Mouse (Mus musculus): ENCODE results near the gene Zmiz2. TPM values are rescaled to one million over a fixed set of nuclear protein-coding genes. Genes with fewer than 3 reads are reported as not detected.
A peak's percentile ranks its signal among the peaks of the same experiment; 100 is the strongest.
"Not testable (repeated sequence)": the region's sequence is repeated elsewhere in the genome, so short reads cannot be mapped to it uniquely, and the experiment has no call there.

Zmiz2 gene
- polyA plus RNA-seq, 1 experiment from 2014 or later: 22.8 TPM

- H3K4me1 ChIP-seq: peaks cover 12% of the 10 kb centered on the region
- 94% methylated on average over 4 of the region's 4 CpGs for WGBS
- no peak overlapping the region; the same call in 1 of the 2 replicates for H3K4me2 ChIP-seq
- peaks cover 12% of the 10 kb centered on the region for H3K36me3 ChIP-seq (replicated peaks)
- H3K27me3 ChIP-seq: no peaks in the 10 kb centered on the region; the same call in 1 of the 2 replicates
- H3K27ac ChIP-seq: no peak overlapping the region
- H3K9ac ChIP-seq: no peak overlapping the region
- no peak overlapping the region for H3K4me3 ChIP-seq (replicated peaks)
- H3K9me3 ChIP-seq: no peaks in the 10 kb centered on the region
- ATAC-seq (ENCODE audit: low FRiP score): no peak
Measured at GRCm38 (mm10) chr11:6442566-6442965, 53.7 kb downstream of the Zmiz2 start.

DNA sequence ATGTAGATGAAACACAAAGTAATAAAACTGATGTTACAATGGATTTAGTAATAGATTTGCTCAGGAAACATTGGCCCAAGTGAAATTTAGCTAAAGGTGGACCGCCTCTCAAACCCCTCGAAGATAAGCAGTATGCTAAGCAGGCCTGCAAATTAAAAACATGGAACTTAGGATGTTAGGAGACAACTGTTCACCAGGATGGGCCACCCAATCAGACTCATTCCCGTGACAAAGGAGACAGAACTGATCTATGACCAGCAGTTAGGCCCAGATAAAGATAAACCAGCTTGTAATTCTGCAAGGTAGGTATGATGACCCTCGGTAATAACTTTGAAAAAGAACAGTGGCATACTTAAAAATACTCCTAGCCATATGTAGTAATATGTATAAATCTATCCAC, 54.2 kb downstream of the Zmiz2 start:
- WGBS: 66% methylated on average over 4 of the region's 4 CpGs
- no peak for ATAC-seq (ENCODE audit: low FRiP score)
- no peaks in the 10 kb centered on the region; the same call in 1 of the 2 replicates for H3K27me3 ChIP-seq
- H3K4me3 ChIP-seq (replicated peaks): peak overlapping the region; percentile 71
- H3K36me3 ChIP-seq (replicated peaks): peaks cover 7% of the 10 kb centered on the region
- H3K9ac ChIP-seq: peak overlapping the region; percentile 81
- H3K27ac ChIP-seq: no peak overlapping the region
- peak overlapping the region; percentile 58 for H3K4me2 ChIP-seq
- H3K4me1 ChIP-seq: peaks cover 12% of the 10 kb centered on the region
- H3K9me3 ChIP-seq: no peaks in the 10 kb centered on the region

DNA sequence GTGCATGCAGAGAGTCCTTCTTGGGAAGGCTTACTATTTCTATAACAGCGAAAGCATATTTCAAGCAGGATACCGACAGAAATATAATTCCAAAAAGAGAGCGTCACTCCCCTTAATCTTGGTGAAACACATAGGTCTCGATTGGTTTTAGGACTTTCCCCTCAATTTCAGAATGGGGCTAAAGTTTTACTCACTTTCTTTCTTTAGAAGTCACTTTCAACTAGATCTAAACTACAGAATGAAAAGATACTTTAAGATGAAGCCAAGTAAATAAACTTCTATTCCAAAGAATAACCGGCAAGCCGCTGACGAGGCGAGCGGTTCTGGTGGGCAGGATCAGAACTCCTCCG, 54.8 kb downstream of the Zmiz2 start:
- no peaks in the 10 kb centered on the region; the same call in 1 of the 2 replicates for H3K27me3 ChIP-seq
- H3K4me1 ChIP-seq: peaks cover 12% of the 10 kb centered on the region
- peak overlapping the region; percentile 95 for H3K27ac ChIP-seq
- ATAC-seq (ENCODE audit: low FRiP score): no peak
- H3K9me3 ChIP-seq: no peaks in the 10 kb centered on the region
- H3K4me2 ChIP-seq: peak overlapping the region; percentile 58
- peak overlapping the region; percentile 81 for H3K9ac ChIP-seq
- peak overlapping the region; percentile 71 for H3K4me3 ChIP-seq (replicated peaks)
- peaks cover 6% of the 10 kb centered on the region; the same call in 1 of the 2 replicates for H3K36me3 ChIP-seq (replicated peaks)
- WGBS: under 1% methylated on average over 10 of the region's 10 CpGs

GRCm38 (mm10) chr11:6444077-6444853, 55.4 kb downstream of the Zmiz2 start, which contains the start of gene H2afv:
Gene H2afv (minus strand): TSS chr11:6444443.
- peak within 1 kb of the TSS; percentile 81 for H3K9ac ChIP-seq
- H3K4me2 ChIP-seq: peak within 1 kb of the TSS; percentile 58
- H3K27me3 ChIP-seq: no peaks in the 10 kb centered on the region; the same call in 1 of the 2 replicates
- peak; percentile 99 for ATAC-seq (ENCODE audit: low FRiP score)
- H3K4me1 ChIP-seq: peaks cover 12% of the 10 kb centered on the region
- under 1% methylated on average over 73 of the region's 80 CpGs for WGBS
- peaks cover 6% of the 10 kb centered on the region; the same call in 1 of the 2 replicates for H3K36me3 ChIP-seq (replicated peaks)
- H3K9me3 ChIP-seq: no peaks in the 10 kb centered on the region
- peak within 1 kb of the TSS; percentile 71 for H3K4me3 ChIP-seq (replicated peaks)
- peak within 1 kb of the TSS; percentile 95 for H3K27ac ChIP-seq

DNA sequence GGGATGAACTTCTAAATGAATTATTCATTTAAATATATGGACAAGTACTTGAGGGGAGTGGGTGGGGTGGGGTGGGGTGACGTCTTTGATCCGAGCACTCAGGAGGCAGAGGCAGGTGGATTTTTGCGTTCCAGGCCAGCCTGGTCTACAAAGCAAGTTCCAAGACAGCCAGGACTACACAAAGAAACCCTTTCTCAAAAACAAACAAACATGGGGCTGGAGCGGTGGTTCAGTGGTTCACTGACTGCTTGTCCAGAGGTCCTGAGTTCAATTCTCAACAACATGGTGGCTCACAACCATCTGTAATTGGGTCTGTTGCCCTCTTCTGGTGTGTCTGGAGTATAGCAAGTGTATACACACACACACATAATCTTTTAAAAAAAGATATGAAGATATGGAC, 56.6 kb downstream of the Zmiz2 start:
- Histone ChIP-seq H3K36me3 (replicated peaks) (peaks cover 6% of the 10 kb centered on the region; the same call in 1 of the 2 replicates), H3K4me2 (no peak overlapping the region), H3K4me3 (replicated peaks) (no peak overlapping the region), H3K27ac (no peak overlapping the region), H3K4me1 (peaks cover 12% of the 10 kb centered on the region), H3K9ac (no peak overlapping the region), H3K27me3 (no peaks in the 10 kb centered on the region; the same call in 1 of the 2 replicates), H3K9me3 (no peaks in the 10 kb centered on the region)
- WGBS: 75% methylated on average over 4 of the region's 4 CpGs
- no peak for ATAC-seq (ENCODE audit: low FRiP score)

DNA sequence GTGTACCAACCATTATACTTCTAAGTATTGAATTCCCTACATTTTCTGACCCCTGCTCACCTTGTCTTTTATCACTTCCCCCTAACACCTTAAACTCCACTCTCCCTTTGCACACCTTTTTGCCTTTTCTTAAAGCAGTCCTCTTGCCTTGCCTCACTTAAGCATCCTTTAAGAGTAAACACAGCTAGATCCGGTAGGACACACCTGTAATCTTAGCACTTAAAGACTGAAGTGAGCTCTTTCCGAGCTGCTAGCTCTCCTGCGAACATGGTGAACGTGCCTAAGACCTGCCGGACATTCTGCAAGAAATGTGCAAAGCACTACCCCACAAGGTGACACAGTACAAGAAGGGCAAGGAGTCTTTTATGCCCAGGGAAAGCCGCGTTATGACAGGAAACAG, 57.1 kb downstream of the Zmiz2 start:
- H3K9me3 ChIP-seq: no peaks in the 10 kb centered on the region
- WGBS: 88% methylated on average over 7 of the region's 7 CpGs
- peaks cover 4% of the 10 kb centered on the region; the same call in 1 of the 2 replicates for H3K36me3 ChIP-seq (replicated peaks)
- no peak for ATAC-seq (ENCODE audit: low FRiP score)
- no peak overlapping the region for H3K4me3 ChIP-seq (replicated peaks)
- no peaks in the 10 kb centered on the region; the same call in 1 of the 2 replicates for H3K27me3 ChIP-seq
- no peak overlapping the region for H3K27ac ChIP-seq
- H3K4me2 ChIP-seq: no peak overlapping the region
- no peak overlapping the region for H3K9ac ChIP-seq
- peaks cover 12% of the 10 kb centered on the region for H3K4me1 ChIP-seq

GRCm38 (mm10) chr11:6447493-6447892, 58.6 kb downstream of the Zmiz2 start:
- H3K27ac ChIP-seq: no peak overlapping the region
- H3K4me3 ChIP-seq (replicated peaks): no peak overlapping the region
- H3K4me2 ChIP-seq: no peak overlapping the region
- no peak overlapping the region for H3K9ac ChIP-seq
- no peak for ATAC-seq (ENCODE audit: low FRiP score)
- 89% methylated on average over 4 of the region's 4 CpGs for WGBS
- H3K4me1 ChIP-seq: peaks cover 12% of the 10 kb centered on the region
- H3K36me3 ChIP-seq (replicated peaks): no peaks in the 10 kb centered on the region
- H3K27me3 ChIP-seq: no peaks in the 10 kb centered on the region; the same call in 1 of the 2 replicates
- no peaks in the 10 kb centered on the region for H3K9me3 ChIP-seq

GRCm38 (mm10) chr11:6448155-6448554, 59.3 kb downstream of the Zmiz2 start:
- WGBS: 95% methylated on average over 5 of the region's 5 CpGs
- H3K9ac ChIP-seq; H3K27ac ChIP-seq; H3K9me3 ChIP-seq; ATAC-seq (ENCODE audit: low FRiP score); H3K4me1 ChIP-seq; H3K36me3 ChIP-seq (replicated peaks); H3K27me3 ChIP-seq; H3K4me2 ChIP-seq; H3K4me3 ChIP-seq (replicated peaks): not testable (repeated sequence)

Small RNA genes within 50 kb of the gene (microRNA-seq; reads per million reads assigned to microRNA genes)
- gene Mir7651: 2.2 reads per million

Other genes starting within 250 kb of the Zmiz2 start
- gene A730071L15Rik, start 189.0 kb upstream of the Zmiz2 start, polyA plus RNA-seq (2016; fragmentation: Nextera tagmentation; extraction: Ambion mirVana): 0.46 and 0.81 TPM in 2 replicates
- 60.5 and 64.1 TPM in 2 replicates for gene Nudcd3, start 188.7 kb upstream of the Zmiz2 start, polyA plus RNA-seq (2016; fragmentation: Nextera tagmentation; extraction: Ambion mirVana)
- not detected in 2 replicates for gene Npc1l1, start 158.9 kb upstream of the Zmiz2 start, polyA plus RNA-seq (2016; fragmentation: Nextera tagmentation; extraction: Ambion mirVana)
- gene Ddx56, start 121.3 kb upstream of the Zmiz2 start, polyA plus RNA-seq (2016; fragmentation: Nextera tagmentation; extraction: Ambion mirVana): 97.4 TPM in 2 replicates
- gene Tmed4, start 114.2 kb upstream of the Zmiz2 start, polyA plus RNA-seq (2016; fragmentation: Nextera tagmentation; extraction: Ambion mirVana): 151 TPM in 2 replicates
- gene Ogdh, start 97.4 kb upstream of the Zmiz2 start, polyA plus RNA-seq (2016; fragmentation: Nextera tagmentation; extraction: Ambion mirVana): 87.7 and 96.4 TPM in 2 replicates
- gene Ppia, start 26.4 kb downstream of the Zmiz2 start, polyA plus RNA-seq (2016; fragmentation: Nextera tagmentation; extraction: Ambion mirVana): 4,594 and 4,665 TPM in 2 replicates
- 853 and 916 TPM in 2 replicates for gene H2afv, start 55.4 kb downstream of the Zmiz2 start, polyA plus RNA-seq (2016; fragmentation: Nextera tagmentation; extraction: Ambion mirVana)
- gene Purb, start 86.8 kb downstream of the Zmiz2 start, polyA plus RNA-seq (2016; fragmentation: Nextera tagmentation; extraction: Ambion mirVana): 15.9 and 17.9 TPM in 2 replicates
- gene Myo1g, start 131.9 kb downstream of the Zmiz2 start, polyA plus RNA-seq (2016; fragmentation: Nextera tagmentation; extraction: Ambion mirVana): 0.31 and 0.63 TPM in 2 replicates
- 89.9 and 90.7 TPM in 2 replicates for gene Ccm2, start 157.8 kb downstream of the Zmiz2 start, polyA plus RNA-seq (2016; fragmentation: Nextera tagmentation; extraction: Ambion mirVana)
- 56.3 and 63.2 TPM in 2 replicates for gene Nacad, start 217.0 kb downstream of the Zmiz2 start, polyA plus RNA-seq (2016; fragmentation: Nextera tagmentation; extraction: Ambion mirVana)
- 46.7 and 48.7 TPM in 2 replicates for gene Tbrg4, start 237.0 kb downstream of the Zmiz2 start, polyA plus RNA-seq (2016; fragmentation: Nextera tagmentation; extraction: Ambion mirVana)
- not detected in 2 replicates for gene Wap, start 249.6 kb downstream of the Zmiz2 start, polyA plus RNA-seq (2016; fragmentation: Nextera tagmentation; extraction: Ambion mirVana)